Mouse (Mus musculus): ENCODE results near the gene Zfp287. TPM values are rescaled to one million over a fixed set of nuclear protein-coding genes. Genes with fewer than 3 reads are reported as not detected.
"Not testable (repeated sequence)": the region's sequence is repeated elsewhere in the genome, so short reads cannot be mapped to it uniquely, and the experiment has no call there.

Zfp287 gene
- polyA plus RNA-seq, 1 experiment = 1.8 TPM

DNA sequence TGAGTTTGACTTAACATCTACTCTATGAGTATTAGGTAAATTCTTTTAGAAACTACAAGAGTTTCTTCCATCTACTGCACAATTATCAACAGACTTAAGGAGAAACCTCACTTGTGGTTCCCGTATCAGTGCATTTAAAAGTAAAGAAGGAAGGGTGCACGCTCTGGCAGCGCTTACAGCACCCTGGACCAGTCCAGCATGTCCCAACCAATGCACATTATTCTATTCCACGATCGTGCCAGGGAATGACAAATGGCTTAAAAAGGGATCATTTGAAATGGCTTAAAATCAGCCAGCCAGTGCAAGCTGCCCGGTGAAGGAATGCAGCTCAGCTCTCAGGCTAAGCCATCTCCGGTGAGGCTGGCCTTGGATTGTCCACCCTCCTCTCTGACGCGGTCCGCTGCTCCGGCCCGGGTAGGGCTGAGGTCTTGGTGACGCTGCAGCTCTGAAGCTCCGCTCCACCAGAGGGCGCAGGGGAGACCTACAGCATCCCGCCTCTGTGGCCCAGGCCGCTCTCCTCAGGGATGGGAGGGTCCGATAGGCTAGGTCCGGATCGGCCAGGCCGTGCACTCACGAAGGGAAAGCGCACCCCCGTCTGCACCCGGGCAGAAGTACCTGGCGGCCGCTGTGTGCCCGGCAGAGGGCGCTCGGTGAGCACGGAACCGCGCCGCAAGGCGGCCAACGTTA is 24.9 kb upstream of the Zfp287 start:
- Histone ChIP-seq H3K4me1 (ENCODE audit: control insufficient read depth, insufficient read depth, insufficient read length) (peaks cover 2% of the 10 kb centered on the region; the same call in 1 of the 2 replicates), H3K27me3 (ENCODE audit: control insufficient read depth, insufficient read depth, low read length) (0 out of 2 replicates have a peak, but pooled peaks cover 1% of the 10 kb centered on the region), H3K4me3 (ENCODE audit: extremely low read depth, insufficient read depth, insufficient read length) (peak overlapping the region; percentile 18; the same call in 1 of the 2 replicates), H3K27ac (ENCODE audit: insufficient read depth, low read length) (no peak overlapping the region), H3K36me3 (ENCODE audit: control insufficient read depth, insufficient read depth, low read length) (no peaks in the 10 kb centered on the region)
- 8% methylated on average over 36 of the region's 36 CpGs for WGBS
- TF ChIP-seq CTCF (IDR thresholded peaks at IDR 0.05; ENCODE audit: extremely low read depth, insufficient read depth, insufficient read length, insufficient replicate concordance) (peak; percentile 85), POLR2A (IDR thresholded peaks at IDR 0.05; ENCODE audit: low read depth, low read length) (no peak)
- peak; percentile 47 to 84 for DNase-seq (ENCODE audit: low read depth in 1 of 2, low spot score in 2 of 2)

DNA sequence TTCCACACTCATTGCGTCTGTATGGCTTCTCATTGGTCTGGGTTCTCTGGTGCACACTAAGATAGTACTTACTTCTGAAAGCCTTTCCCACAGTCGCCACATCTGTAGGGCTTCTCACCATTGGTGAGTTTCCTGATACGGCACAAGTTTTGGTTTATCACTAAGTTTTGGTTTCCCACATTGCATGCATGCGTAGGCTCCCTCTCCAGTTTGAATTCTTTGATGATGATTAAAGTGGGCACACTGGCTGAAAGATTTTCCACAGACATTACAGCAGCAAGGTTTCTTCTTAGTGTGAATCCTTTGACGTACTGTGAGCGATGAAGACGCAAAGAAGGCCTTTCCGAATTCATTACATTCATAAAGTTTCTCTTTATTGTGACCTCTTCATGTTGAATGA is 21.1 kb upstream of the Zfp287 start, which contains the start of gene Gm10428:
Gm10428 (plus strand) TSS at position 321 of the 400 bp plus-strand sequence.
- H3K36me3 ChIP-seq (ENCODE audit: control insufficient read depth, insufficient read depth, low read length) = no peaks in the 10 kb centered on the region
- H3K4me3 ChIP-seq (ENCODE audit: extremely low read depth, insufficient read depth, insufficient read length) = no peak within 1 kb of the TSS
- no peak for DNase-seq (ENCODE audit: low read depth in 1 of 2, low spot score in 2 of 2)
- WGBS = 73% methylated on average over 8 of the region's 8 CpGs
- H3K4me1 ChIP-seq (ENCODE audit: control insufficient read depth, insufficient read depth, insufficient read length) = peaks cover 2% of the 10 kb centered on the region; the same call in 1 of the 2 replicates
- 0 out of 2 replicates have a peak, but pooled peaks cover 1% of the 10 kb centered on the region for H3K27me3 ChIP-seq (ENCODE audit: control insufficient read depth, insufficient read depth, low read length)
- no peak within 1 kb of the TSS for H3K27ac ChIP-seq (ENCODE audit: insufficient read depth, low read length)
- TF ChIP-seq CTCF (IDR thresholded peaks at IDR 0.05; ENCODE audit: extremely low read depth, insufficient read depth, insufficient read length, insufficient replicate concordance) = no peak
- TF ChIP-seq POLR2A (IDR thresholded peaks at IDR 0.05; ENCODE audit: low read depth, low read length) = no peak

DNA sequence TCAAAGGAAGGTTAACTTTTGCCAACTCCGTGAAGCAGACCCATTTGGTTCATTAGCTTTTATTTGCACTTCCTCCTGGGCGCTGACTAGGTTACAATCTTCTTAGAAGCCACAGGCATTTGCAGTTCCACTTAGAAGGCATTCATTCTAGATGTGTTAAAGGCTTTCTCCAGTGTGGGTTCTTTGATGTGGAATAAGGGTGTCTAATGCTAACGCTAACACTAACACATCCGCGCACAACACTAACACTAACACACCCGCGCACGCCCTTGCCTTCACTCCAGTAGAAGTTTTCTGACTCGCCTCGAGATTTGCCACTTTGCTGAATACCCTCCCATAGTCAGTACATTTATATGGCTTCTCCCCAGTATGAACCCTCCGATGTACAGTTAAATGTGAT is 20.5 kb upstream of the Zfp287 start:
- 54% methylated on average over 11 of the region's 11 CpGs for WGBS
- Histone ChIP-seq H3K27ac (ENCODE audit: insufficient read depth, low read length) (no peak overlapping the region), H3K4me1 (ENCODE audit: control insufficient read depth, insufficient read depth, insufficient read length) (peaks cover 2% of the 10 kb centered on the region; the same call in 1 of the 2 replicates), H3K4me3 (ENCODE audit: extremely low read depth, insufficient read depth, insufficient read length) (no peak overlapping the region), H3K36me3 (ENCODE audit: control insufficient read depth, insufficient read depth, low read length) (no peaks in the 10 kb centered on the region), H3K27me3 (ENCODE audit: control insufficient read depth, insufficient read depth, low read length) (0 out of 2 replicates have a peak, but pooled peaks cover 1% of the 10 kb centered on the region)
- DNase-seq (ENCODE audit: low read depth in 1 of 2, low spot score in 2 of 2) = no peak
- TF ChIP-seq POLR2A (IDR thresholded peaks at IDR 0.05; ENCODE audit: low read depth, low read length) (no peak), CTCF (IDR thresholded peaks at IDR 0.05; ENCODE audit: extremely low read depth, insufficient read depth, insufficient read length, insufficient replicate concordance) (no peak)

DNA sequence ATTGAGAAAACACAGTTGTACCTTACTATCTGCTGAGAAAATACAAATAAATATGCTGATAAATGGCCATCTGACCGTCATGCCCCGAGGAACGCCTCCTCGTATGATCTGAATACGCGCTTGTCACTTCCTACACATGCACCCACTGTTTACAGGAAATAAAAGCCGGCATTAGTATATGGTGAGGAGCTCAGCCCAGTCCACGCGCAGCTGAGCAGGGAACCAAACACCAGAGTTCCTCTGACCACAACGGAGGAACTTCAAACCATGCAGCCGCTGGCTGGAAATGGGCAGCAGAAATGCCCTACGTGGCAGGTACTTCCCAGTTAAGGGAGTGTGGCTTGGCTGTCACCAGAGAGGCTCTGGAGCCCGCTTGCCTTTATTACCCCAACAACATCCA is 17.7 kb upstream of the Zfp287 start:
- H3K4me1 ChIP-seq (ENCODE audit: control insufficient read depth, insufficient read depth, insufficient read length); H3K4me3 ChIP-seq (ENCODE audit: extremely low read depth, insufficient read depth, insufficient read length); H3K27ac ChIP-seq (ENCODE audit: insufficient read depth, low read length); DNase-seq (ENCODE audit: low read depth in 1 of 2, low spot score in 2 of 2); H3K36me3 ChIP-seq (ENCODE audit: control insufficient read depth, insufficient read depth, low read length); H3K27me3 ChIP-seq (ENCODE audit: control insufficient read depth, insufficient read depth, low read length): not testable (repeated sequence)
- WGBS = 20% methylated on average over 13 of the region's 13 CpGs

DNA sequence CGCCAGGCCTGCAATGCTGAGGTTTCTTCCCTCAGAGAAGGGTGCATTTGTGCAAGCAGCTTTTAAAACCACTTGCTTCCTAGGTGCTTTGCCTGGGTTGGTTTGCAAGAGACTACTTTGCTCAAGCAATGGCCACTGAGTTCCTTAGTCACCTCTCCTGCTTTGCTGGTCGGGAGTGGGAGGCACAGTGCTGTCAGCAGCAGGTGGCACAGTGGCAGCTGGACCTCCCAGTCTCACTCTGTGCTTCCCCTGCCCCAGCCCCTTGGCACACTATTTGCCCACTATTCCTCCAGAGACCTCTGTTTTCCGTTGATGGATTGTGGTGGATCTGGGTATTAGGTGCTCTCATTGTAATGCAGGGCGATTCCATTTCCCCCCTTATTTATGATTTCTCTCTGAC is 16.4 kb upstream of the Zfp287 start:
- Histone ChIP-seq H3K36me3 (ENCODE audit: control insufficient read depth, insufficient read depth, low read length) (no peaks in the 10 kb centered on the region), H3K27me3 (ENCODE audit: control insufficient read depth, insufficient read depth, low read length) (no peaks in the 10 kb centered on the region), H3K4me1 (ENCODE audit: control insufficient read depth, insufficient read depth, insufficient read length) (no peaks in the 10 kb centered on the region), H3K27ac (ENCODE audit: insufficient read depth, low read length) (no peak overlapping the region), H3K4me3 (ENCODE audit: extremely low read depth, insufficient read depth, insufficient read length) (no peak overlapping the region)
- 85% methylated on average over 4 of the region's 4 CpGs for WGBS
- no peak for TF ChIP-seq CTCF (IDR thresholded peaks at IDR 0.05; ENCODE audit: extremely low read depth, insufficient read depth, insufficient read length, insufficient replicate concordance)
- no peak for TF ChIP-seq POLR2A (IDR thresholded peaks at IDR 0.05; ENCODE audit: low read depth, low read length)
- DNase-seq (ENCODE audit: low read depth in 1 of 2, low spot score in 2 of 2) = no peak

DNA sequence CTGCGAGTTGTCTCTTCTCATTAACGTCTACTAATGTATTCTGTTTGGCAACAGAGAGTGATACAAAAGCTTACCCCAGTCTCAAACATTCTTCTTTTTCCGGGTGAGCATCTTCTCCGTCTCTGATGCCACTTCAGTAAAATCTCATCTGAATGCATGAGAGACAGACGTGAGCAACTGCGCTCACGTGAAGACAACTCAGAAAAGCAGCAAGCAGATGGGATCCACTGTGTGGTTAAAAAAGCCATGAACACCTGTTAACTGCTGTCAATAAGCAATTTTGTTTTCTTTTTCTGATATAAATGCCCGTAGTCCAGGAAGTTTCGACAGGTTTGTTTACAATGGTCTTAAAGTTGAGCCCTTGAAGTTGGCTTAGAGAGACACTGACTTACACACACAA is 15.5 kb upstream of the Zfp287 start:
- Histone ChIP-seq H3K4me1 (ENCODE audit: control insufficient read depth, insufficient read depth, insufficient read length) (no peaks in the 10 kb centered on the region), H3K4me3 (ENCODE audit: extremely low read depth, insufficient read depth, insufficient read length) (no peak overlapping the region), H3K27ac (ENCODE audit: insufficient read depth, low read length) (no peak overlapping the region), H3K36me3 (ENCODE audit: control insufficient read depth, insufficient read depth, low read length) (no peaks in the 10 kb centered on the region), H3K27me3 (ENCODE audit: control insufficient read depth, insufficient read depth, low read length) (no peaks in the 10 kb centered on the region)
- DNase-seq (ENCODE audit: low read depth in 1 of 2, low spot score in 2 of 2) = no peak
- 89% methylated on average over 9 of the region's 9 CpGs for WGBS
- TF ChIP-seq POLR2A (IDR thresholded peaks at IDR 0.05; ENCODE audit: low read depth, low read length) = no peak
- no peak for TF ChIP-seq CTCF (IDR thresholded peaks at IDR 0.05; ENCODE audit: extremely low read depth, insufficient read depth, insufficient read length, insufficient replicate concordance)

DNA sequence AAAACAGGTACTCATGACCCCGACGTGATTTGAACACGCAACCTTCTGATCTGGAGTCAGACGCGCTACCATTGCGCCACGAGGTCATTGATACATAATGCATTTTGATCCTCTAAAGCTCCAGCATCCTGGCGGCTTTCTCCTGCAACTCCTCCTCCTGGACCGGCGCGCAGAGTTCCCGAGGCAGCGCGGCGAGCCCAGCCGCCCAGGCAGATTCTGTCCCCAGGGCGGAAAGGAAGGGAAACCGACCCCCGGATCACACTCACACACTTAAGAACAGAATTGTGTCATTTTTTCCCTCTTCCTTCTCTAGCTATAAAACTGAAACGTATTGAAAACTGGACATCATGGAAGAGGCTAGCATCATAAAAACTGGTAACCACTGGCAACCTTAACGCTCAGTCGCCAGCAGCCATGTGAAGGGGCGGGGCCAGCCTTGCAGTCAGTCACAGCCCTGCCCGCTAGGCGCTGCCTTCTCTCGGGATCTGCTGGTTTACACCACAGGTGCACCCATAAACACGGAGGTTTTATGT is 14.4 kb upstream of the Zfp287 start:
- H3K4me3 ChIP-seq (ENCODE audit: extremely low read depth, insufficient read depth, insufficient read length) = no peak overlapping the region
- H3K27me3 ChIP-seq (ENCODE audit: control insufficient read depth, insufficient read depth, low read length) = no peaks in the 10 kb centered on the region
- DNase-seq (ENCODE audit: low read depth in 1 of 2, low spot score in 2 of 2) = peak in 1 of 2 experiments; percentile 61
- no peak overlapping the region for H3K27ac ChIP-seq (ENCODE audit: insufficient read depth, low read length)
- no peaks in the 10 kb centered on the region for H3K36me3 ChIP-seq (ENCODE audit: control insufficient read depth, insufficient read depth, low read length)
- TF ChIP-seq CTCF (IDR thresholded peaks at IDR 0.05; ENCODE audit: extremely low read depth, insufficient read depth, insufficient read length, insufficient replicate concordance) = no peak
- TF ChIP-seq POLR2A (IDR thresholded peaks at IDR 0.05; ENCODE audit: low read depth, low read length) = no peak
- no peaks in the 10 kb centered on the region for H3K4me1 ChIP-seq (ENCODE audit: control insufficient read depth, insufficient read depth, insufficient read length)
- 11% methylated on average over 27 of the region's 27 CpGs for WGBS

Data from spleen, adult 2 months (tissue).